Mouse (Mus musculus) myocyte (in vitro differentiated cells): ENCODE data around the gene Ogdh.

Experiments
- E2F4 ChIP-seq: IDR thresholded peaks from one replicate; pipeline ENCODE4 v1.6.1; 2011; ENCODE audit warnings: mild to moderate bottlenecking, control low read depth, moderate library complexity; ENCODE audit not compliant: insufficient read depth
- MAX ChIP-seq: IDR thresholded peaks from one replicate; pipeline ENCODE4 v1.6.1; 2011; ENCODE audit warnings: low read depth, mild to moderate bottlenecking, control low read depth
- MYOG ChIP-seq, 3 experiments: IDR thresholded peaks; one replicate each; pipeline ENCODE4 v1.6.1; 2011; ENCODE audit warnings: control low read depth in 2 of 3, low read depth in 2 of 3, mild to moderate bottlenecking in 2 of 3; ENCODE audit not compliant: insufficient read length in 2 of 3, control insufficient read depth in 1 of 3, insufficient read depth in 1 of 3
- POLR2A ChIP-seq: IDR thresholded peaks from one replicate; pipeline ENCODE4 v1.6.1; 2011; ENCODE audit warnings: low read depth, mild to moderate bottlenecking, control low read depth, moderate library complexity; ENCODE audit not compliant: insufficient read length
- POLR2AphosphoS2 ChIP-seq: IDR thresholded peaks from one replicate; pipeline ENCODE4 v1.6.1; 2011; ENCODE audit warnings: low read depth, control low read depth; ENCODE audit not compliant: insufficient read length
- SRF ChIP-seq: IDR thresholded peaks from one replicate; pipeline ENCODE4 v1.6.1; 2011; ENCODE audit warnings: low read depth; ENCODE audit not compliant: control insufficient read depth, insufficient read length
- TCF12 ChIP-seq: IDR thresholded peaks from one replicate; pipeline ENCODE4 v1.6.1; 2011; ENCODE audit warnings: mild to moderate bottlenecking, control low read depth; ENCODE audit not compliant: poor library complexity, insufficient read depth, severe bottlenecking
- TCF3 ChIP-seq: IDR thresholded peaks from one replicate; pipeline ENCODE4 v1.6.1; 2011; ENCODE audit warnings: low read depth, control low read depth; ENCODE audit not compliant: insufficient read length
- USF1 ChIP-seq: IDR thresholded peaks from one replicate; pipeline ENCODE4 v1.6.1; 2011; ENCODE audit warnings: low read depth, mild to moderate bottlenecking, control low read depth, moderate library complexity

- TF ChIP-seq MYOG (IDR thresholded peaks at IDR 0.05; ENCODE audit: control insufficient read depth in 1 of 3, insufficient read depth in 1 of 3, insufficient read length in 2 of 3, low read depth in 2 of 3) (no peak), POLR2A (no peak), TCF12 (no peak), E2F4 (no peak), USF1 (no peak), TCF3 (no peak), POLR2AphosphoS2 (no peak), MAX (no peak), SRF (no peak)
These were observed 27.9 kb downstream of the Ogdh start for GRCm38 (mm10) chr11:6319374-6319773.
